Mouse (Mus musculus) kidney, embryonic 16.5 days (tissue): ENCODE results near the gene Rbm19. TPM values are rescaled to one million over a fixed set of nuclear protein-coding genes. Genes with fewer than 3 reads are reported as not detected.

Experiments
- ATAC-seq: fragments of 200-750 bp; cut with Nextera tagmentation; 2 replicates; pipeline ENCODE4 v1.8.0; 2017; ENCODE audit warnings: moderate TSS enrichment; ENCODE audit not compliant: low FRiP score, low TSS enrichment
- H3K27ac ChIP-seq: fragments of 300-500 bp; sonication (generic); 2 replicates; pipeline ENCODE4 v1.5.1; 2014; ENCODE audit warnings: low read length
- H3K27me3 ChIP-seq: fragments of 300-500 bp; sonication (generic); 2 replicates; pipeline ENCODE4 v1.6.1; 2014; ENCODE audit warnings: low read length, control low read depth, mixed read lengths; ENCODE audit not compliant: insufficient read depth
- H3K36me3 ChIP-seq: fragments of 300-500 bp; sonication (generic); 2 replicates; pipeline ENCODE4 v1.6.1; 2014; ENCODE audit warnings: low read length, control low read depth, mixed read lengths; ENCODE audit not compliant: insufficient read depth
- H3K4me1 ChIP-seq: fragments of 300-500 bp; sonication (generic); 2 replicates; pipeline ENCODE4 v1.6.1; 2014; ENCODE audit warnings: low read length, control low read depth, mixed read lengths; ENCODE audit not compliant: insufficient read depth
- H3K4me2 ChIP-seq: fragments of 300-500 bp; sonication (generic); replicated peaks from 2 replicates; pipeline ENCODE4 v1.6.1; 2014; ENCODE audit warnings: low read depth, low read length
- H3K4me3 ChIP-seq: fragments of 300-500 bp; sonication (generic); 2 replicates; pipeline ENCODE4 v1.5.1; 2014; ENCODE audit warnings: mild to moderate bottlenecking, low read length
- H3K9ac ChIP-seq: fragments of 300-500 bp; sonication (generic); replicated peaks from 2 replicates; pipeline ENCODE4 v1.6.1; 2014; ENCODE audit warnings: low read length
- H3K9me3 ChIP-seq: fragments of 300-500 bp; sonication (generic); 2 replicates; pipeline ENCODE4 v1.6.1; 2016; ENCODE audit warnings: low read length, control low read depth
- WGBS: fragments of 180-500 bp; shearing (Covaris S2); extraction: QIAGEN DNeasy Blood & Tissue Kit; methylation state at CpG from one replicate; pipeline ENCODE4 v1.1.7; 2014; 5-methylcytosine and 5-hydroxymethylcytosine counted together
- polyA plus RNA-seq: library from polyadenylated mRNA; unstranded; fragments of >200 nt; fragmentation: Nextera tagmentation; extraction: Ambion mirVana; gene quantifications from 2 replicates; pipeline ENCODE4 v1.2.1, GENCODE M21; 2015

Rbm19 gene
- polyA plus RNA-seq, 1 experiment from 2014 or later: 26.0 TPM

- Histone ChIP-seq H3K36me3 (peaks cover 9% of the 10 kb centered on the region; the same call in 1 of the 2 replicates), H3K9ac (no peak overlapping the region), H3K4me3 (no peak overlapping the region), H3K27me3 (no peaks in the 10 kb centered on the region), H3K27ac (no peak overlapping the region), H3K9me3 (no peaks in the 10 kb centered on the region), H3K4me2 (no peak overlapping the region), H3K4me1 (peaks cover 7% of the 10 kb centered on the region; the same call in 1 of the 2 replicates)
- WGBS: 48% methylated on average over 7 of the region's 7 CpGs
- ATAC-seq: no peak
Measured at GRCm38 (mm10) chr5:120174317-120174716, 58.1 kb downstream of the Rbm19 start.

GRCm38 (mm10) chr5:120175217-120175616 lies 59.0 kb downstream of the Rbm19 start:
- no peaks in the 10 kb centered on the region for H3K9me3 ChIP-seq
- no peak overlapping the region for H3K9ac ChIP-seq
- 83% methylated on average over 8 of the region's 8 CpGs for WGBS
- no peak overlapping the region for H3K4me3 ChIP-seq
- peaks cover 12% of the 10 kb centered on the region for H3K36me3 ChIP-seq
- no peak overlapping the region for H3K4me2 ChIP-seq
- no peak overlapping the region for H3K27ac ChIP-seq
- no peaks in the 10 kb centered on the region for H3K27me3 ChIP-seq
- H3K4me1 ChIP-seq: peaks cover 7% of the 10 kb centered on the region; the same call in 1 of the 2 replicates
- no peak for ATAC-seq

- Histone ChIP-seq H3K4me2 (no peak overlapping the region), H3K4me1 (peaks cover 7% of the 10 kb centered on the region; the same call in 1 of the 2 replicates), H3K27ac (no peak overlapping the region), H3K36me3 (peaks cover 15% of the 10 kb centered on the region), H3K9ac (no peak overlapping the region), H3K27me3 (no peaks in the 10 kb centered on the region), H3K4me3 (no peak overlapping the region), H3K9me3 (no peaks in the 10 kb centered on the region)
- WGBS: 82% methylated on average over 13 of the region's 13 CpGs
- ATAC-seq: no peak
Measured at GRCm38 (mm10) chr5:120176246-120177065, 60.2 kb downstream of the Rbm19 start.

DNA sequence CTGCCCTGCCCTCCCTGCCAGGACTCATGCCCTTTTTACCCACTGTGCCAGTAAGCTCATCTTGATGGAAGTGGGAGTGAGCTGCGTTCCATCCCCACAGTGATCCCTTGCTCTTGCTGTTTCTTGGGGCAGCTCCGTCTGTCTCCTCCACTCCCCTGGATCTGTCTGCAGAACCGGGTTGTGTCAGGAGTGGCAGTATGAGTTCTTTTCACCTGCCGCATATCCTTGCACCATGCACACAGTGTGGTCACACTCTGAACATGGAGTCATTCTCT lies 60.7 kb downstream of the Rbm19 start:
- no peak overlapping the region for H3K27ac ChIP-seq
- no peak for ATAC-seq
- no peak overlapping the region for H3K4me2 ChIP-seq
- H3K4me1 ChIP-seq: peaks cover 7% of the 10 kb centered on the region; the same call in 1 of the 2 replicates
- WGBS: 94% methylated on average over 4 of the region's 4 CpGs
- no peak overlapping the region for H3K4me3 ChIP-seq
- H3K36me3 ChIP-seq: peaks cover 15% of the 10 kb centered on the region
- H3K27me3 ChIP-seq: no peaks in the 10 kb centered on the region
- H3K9ac ChIP-seq: no peak overlapping the region
- H3K9me3 ChIP-seq: no peaks in the 10 kb centered on the region

- no peak for ATAC-seq
- Histone ChIP-seq H3K36me3 (peaks cover 15% of the 10 kb centered on the region), H3K4me1 (no peaks in the 10 kb centered on the region), H3K9ac (no peak overlapping the region), H3K4me3 (no peak overlapping the region), H3K4me2 (no peak overlapping the region), H3K27me3 (no peaks in the 10 kb centered on the region), H3K9me3 (no peaks in the 10 kb centered on the region), H3K27ac (no peak overlapping the region)
- 94% methylated on average over 11 of the region's 11 CpGs for WGBS
Measured at GRCm38 (mm10) chr5:120180102-120180501, 63.8 kb downstream of the Rbm19 start.

DNA sequence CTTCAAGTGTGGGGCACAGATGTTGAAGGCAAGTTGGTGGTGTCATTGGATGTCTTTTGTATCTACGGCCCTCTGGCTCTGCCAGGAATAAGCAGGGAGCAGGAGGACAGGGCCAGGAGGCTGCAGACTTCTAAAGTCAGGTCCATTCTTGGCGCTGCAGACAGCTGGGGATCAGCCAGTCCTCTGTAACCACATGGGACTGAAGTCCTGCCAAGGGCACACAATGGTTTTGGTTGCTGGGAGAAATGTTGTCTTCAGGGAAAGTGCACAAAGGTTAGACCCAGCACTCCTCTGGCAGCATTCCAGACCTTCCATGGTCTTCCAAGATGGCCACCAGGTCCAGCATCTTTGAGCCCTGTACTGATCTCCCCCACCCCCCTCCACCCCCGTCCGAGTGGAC lies 65.1 kb downstream of the Rbm19 start:
- no peaks in the 10 kb centered on the region for H3K4me1 ChIP-seq
- peaks cover 13% of the 10 kb centered on the region for H3K36me3 ChIP-seq
- H3K27me3 ChIP-seq: no peaks in the 10 kb centered on the region
- H3K4me3 ChIP-seq: no peak overlapping the region
- no peak for ATAC-seq
- no peak overlapping the region for H3K9ac ChIP-seq
- no peak overlapping the region for H3K27ac ChIP-seq
- no peak overlapping the region for H3K4me2 ChIP-seq
- no peaks in the 10 kb centered on the region for H3K9me3 ChIP-seq
- 93% methylated on average over 4 of the region's 4 CpGs for WGBS

- H3K9me3 ChIP-seq: no peaks in the 10 kb centered on the region
- H3K27me3 ChIP-seq: no peaks in the 10 kb centered on the region
- WGBS: 81% methylated on average over 8 of the region's 8 CpGs
- H3K27ac ChIP-seq: no peak overlapping the region
- no peaks in the 10 kb centered on the region for H3K4me1 ChIP-seq
- no peak overlapping the region for H3K4me2 ChIP-seq
- no peak overlapping the region for H3K4me3 ChIP-seq
- ATAC-seq: no peak
- no peak overlapping the region for H3K9ac ChIP-seq
- H3K36me3 ChIP-seq: peaks cover 10% of the 10 kb centered on the region; the same call in 1 of the 2 replicates
Measured at GRCm38 (mm10) chr5:120183321-120183720, 67.1 kb downstream of the Rbm19 start.

DNA sequence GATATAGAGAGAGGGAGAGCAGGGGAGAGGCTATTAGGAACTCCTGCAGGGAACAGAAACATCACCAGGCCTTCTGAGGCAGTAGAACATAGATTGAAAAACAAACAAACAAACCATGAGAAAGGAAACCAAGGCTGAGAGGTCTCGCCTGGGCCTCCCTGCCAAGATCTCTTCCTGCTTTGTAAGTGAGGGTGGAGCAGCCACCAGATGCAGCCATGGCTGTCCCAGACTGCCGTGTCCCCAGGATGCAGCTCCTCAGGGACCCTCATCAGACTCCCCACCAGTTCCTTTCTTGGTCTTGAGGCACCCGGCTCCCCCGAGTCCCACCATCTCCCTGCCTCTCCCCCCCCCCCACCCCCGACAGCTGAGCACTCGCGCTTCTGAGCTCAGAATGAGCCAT lies 67.5 kb downstream of the Rbm19 start:
- H3K27ac ChIP-seq: no peak overlapping the region
- no peak overlapping the region for H3K4me3 ChIP-seq
- H3K4me1 ChIP-seq: no peaks in the 10 kb centered on the region
- 52% methylated on average over 7 of the region's 7 CpGs for WGBS
- H3K4me2 ChIP-seq: no peak overlapping the region
- no peaks in the 10 kb centered on the region for H3K9me3 ChIP-seq
- H3K36me3 ChIP-seq: peaks cover 10% of the 10 kb centered on the region; the same call in 1 of the 2 replicates
- no peak overlapping the region for H3K9ac ChIP-seq
- H3K27me3 ChIP-seq: no peaks in the 10 kb centered on the region
- no peak for ATAC-seq

DNA sequence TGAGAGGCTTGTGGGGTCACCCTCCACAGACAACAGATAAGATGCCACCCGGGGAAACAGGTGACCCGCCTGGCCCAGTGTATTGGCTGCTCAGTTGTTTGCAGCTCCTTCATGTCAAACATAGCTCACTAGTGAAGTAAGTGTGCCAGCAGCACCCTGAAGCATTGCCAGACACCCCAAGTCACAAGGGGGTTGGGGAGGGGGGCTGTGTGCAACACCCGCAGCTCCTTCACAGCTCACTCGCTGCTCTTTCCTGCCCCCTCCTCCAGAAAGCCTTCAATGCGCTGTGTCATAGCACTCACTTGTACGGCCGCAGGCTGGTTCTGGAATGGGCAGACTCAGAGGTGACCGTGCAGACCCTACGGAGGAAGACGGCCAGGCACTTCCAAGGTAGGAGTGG lies 69.7 kb downstream of the Rbm19 start:
- ATAC-seq: no peak
- 89% methylated on average over 10 of the region's 10 CpGs for WGBS
- Histone ChIP-seq H3K9me3 (no peaks in the 10 kb centered on the region), H3K27ac (no peak overlapping the region), H3K9ac (no peak overlapping the region), H3K4me1 (no peaks in the 10 kb centered on the region), H3K4me3 (no peak overlapping the region), H3K4me2 (no peak overlapping the region), H3K27me3 (no peaks in the 10 kb centered on the region), H3K36me3 (0 out of 2 replicates have a peak, but pooled peaks cover 4% of the 10 kb centered on the region)

DNA sequence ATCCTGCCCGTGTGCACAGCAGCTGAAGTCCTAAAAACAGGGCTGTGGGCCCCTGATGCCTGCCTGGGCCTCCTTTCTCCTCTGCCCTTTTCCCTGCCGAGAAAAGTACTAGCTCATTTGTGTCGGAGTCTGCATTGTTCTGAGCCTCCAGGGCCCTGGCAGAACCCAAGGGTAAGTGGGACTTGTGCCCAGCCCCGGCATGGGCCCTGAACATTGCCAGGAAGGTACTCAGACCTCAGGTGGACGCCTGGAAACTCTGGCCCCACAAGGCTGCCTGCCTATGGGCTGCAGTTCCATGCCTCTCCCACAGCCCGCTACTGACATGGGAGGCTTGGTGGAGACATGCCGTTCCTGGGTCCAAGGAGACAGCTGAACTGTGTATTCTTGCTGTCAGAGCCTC lies 72.3 kb downstream of the Rbm19 start:
- H3K4me1 ChIP-seq: no peaks in the 10 kb centered on the region
- H3K27me3 ChIP-seq: no peaks in the 10 kb centered on the region
- no peak overlapping the region for H3K4me3 ChIP-seq
- WGBS: 76% methylated on average over 7 of the region's 7 CpGs
- ATAC-seq: no peak
- no peak overlapping the region for H3K9ac ChIP-seq
- no peak overlapping the region for H3K4me2 ChIP-seq
- H3K27ac ChIP-seq: no peak overlapping the region
- H3K9me3 ChIP-seq: no peaks in the 10 kb centered on the region
- peaks cover 7% of the 10 kb centered on the region; the same call in 1 of the 2 replicates for H3K36me3 ChIP-seq
